Mouse (Mus musculus) ES-Bruce4 (cell line): ENCODE results near the gene Srarp.

Source experiments
- CTCF ChIP-seq: IDR thresholded peaks from one replicate; pipeline ENCODE4 v1.8.1; 2011; ENCODE audit warnings: low read depth, low read length
- EP300 ChIP-seq: IDR thresholded peaks from 2 replicates; pipeline ENCODE4 v1.6.1; 2011; ENCODE audit warnings: low read depth, low read length; ENCODE audit not compliant: insufficient read depth
- POLR2A ChIP-seq: IDR thresholded peaks from one replicate; pipeline ENCODE4 v1.8.1; 2011; ENCODE audit warnings: low read length; ENCODE audit not compliant: insufficient read depth

DNA sequence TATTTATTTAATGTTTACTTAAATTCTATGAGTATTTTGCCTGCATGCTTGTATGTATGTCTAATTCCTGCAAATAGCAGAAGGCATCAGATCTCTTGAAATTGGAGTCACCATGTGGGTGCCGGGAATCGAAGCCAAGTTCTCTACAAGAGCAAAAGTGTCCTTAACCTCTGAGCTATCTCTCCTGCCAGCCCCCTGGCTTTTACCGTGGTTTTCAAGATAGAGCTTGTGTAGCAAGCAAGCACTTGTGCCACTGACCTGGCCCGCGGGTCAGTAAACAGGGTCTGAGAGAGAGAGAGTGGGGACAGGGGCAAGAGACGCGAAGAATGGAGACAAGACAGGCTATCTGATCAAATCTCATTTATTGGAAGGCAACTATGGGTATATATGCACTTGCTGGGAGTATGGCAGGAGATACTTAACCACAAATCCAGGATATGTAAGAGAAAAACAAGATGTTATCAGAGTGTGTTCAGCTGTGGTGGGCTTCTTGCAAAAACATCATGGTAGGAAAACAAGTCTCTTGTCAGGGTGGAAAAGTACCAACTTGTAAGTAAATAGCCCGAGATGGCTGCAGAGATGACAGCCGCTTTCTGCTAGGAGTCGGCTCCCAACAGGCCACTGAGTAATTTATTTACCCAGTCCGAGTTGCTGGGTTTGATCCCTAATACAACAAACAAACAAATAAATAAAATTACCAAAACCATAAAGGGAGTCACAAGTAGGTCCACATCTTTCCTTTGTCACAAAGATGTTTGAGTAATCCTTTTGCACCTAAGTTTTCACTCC, 7.9 kb upstream of the Srarp start:
- TF ChIP-seq EP300 = no peak
- TF ChIP-seq CTCF = no peak
- TF ChIP-seq POLR2A = no peak
